Mouse (Mus musculus): ENCODE measurements around the gene Icam4.
A peak's percentile ranks its signal among the peaks of the same experiment; 100 is the strongest.
"Not testable (repeated sequence)": the region's sequence is repeated elsewhere in the genome, so short reads cannot be mapped to it uniquely, and the experiment has no call there.

Icam4 gene

DNA sequence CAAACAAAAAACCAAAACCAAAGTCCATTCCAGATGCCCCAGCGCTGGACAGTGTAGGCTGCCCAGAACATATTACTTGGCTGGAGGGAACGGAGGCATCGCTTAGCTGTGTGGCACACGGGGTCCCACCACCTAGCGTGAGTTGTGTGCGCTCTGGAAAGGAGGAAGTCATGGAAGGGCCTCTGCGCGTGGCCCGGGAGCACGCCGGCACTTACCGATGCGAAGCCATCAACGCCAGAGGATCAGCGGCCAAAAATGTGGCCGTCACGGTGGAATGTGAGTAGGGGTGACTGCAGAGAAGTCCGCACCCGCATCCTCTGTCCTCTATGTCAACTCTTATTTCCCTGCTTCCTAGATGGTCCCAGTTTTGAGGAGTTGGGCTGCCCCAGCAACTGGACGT lies 7.0 kb downstream of the Icam4 start:
- no peak for DNase-seq

DNA sequence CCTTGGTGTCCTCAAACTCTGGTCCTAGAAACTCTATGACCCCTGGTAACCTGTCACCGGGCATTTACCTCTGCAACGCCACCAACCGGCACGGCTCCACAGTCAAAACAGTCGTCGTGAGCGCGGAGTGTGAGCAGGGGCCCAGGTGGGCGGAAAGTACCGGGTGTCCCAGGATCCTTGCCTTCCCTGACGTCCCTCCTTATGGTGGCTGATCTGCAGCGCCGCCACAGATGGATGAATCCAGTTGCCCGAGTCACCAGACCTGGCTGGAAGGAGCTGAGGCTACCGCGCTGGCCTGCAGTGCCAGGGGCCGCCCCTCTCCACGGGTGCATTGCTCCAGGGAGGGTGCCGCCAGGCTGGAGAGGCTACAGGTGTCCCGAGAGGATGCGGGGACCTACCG lies 7.5 kb downstream of the Icam4 start:
- DNase-seq = no peak

DNA sequence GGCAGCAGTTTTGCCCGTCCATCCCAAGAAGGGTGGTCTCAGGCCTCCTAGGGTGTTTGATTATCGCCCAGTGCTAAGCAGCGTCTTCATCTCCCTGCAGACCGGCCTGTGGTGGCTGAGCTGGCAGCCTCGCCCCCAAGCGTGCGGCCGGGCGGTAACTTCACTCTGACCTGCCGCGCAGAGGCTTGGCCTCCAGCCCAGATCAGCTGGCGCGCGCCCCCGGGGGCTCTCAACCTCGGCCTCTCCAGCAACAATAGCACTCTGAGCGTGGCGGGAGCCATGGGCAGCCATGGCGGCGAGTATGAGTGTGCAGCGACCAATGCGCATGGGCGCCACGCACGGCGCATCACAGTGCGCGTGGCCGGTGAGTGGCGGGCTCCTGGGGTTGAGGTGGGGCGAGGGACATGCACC lies 8.3 kb downstream of the Icam4 start:
- peak; percentile 74 for DNase-seq

- DNase-seq = no peak
These were observed 10.6 kb downstream of the Icam4 start for GRCm38 (mm10) chr9:21039779-21040178.

- DNase-seq = no peak
These were observed 12.1 kb downstream of the Icam4 start for GRCm38 (mm10) chr9:21041308-21041707.

DNA sequence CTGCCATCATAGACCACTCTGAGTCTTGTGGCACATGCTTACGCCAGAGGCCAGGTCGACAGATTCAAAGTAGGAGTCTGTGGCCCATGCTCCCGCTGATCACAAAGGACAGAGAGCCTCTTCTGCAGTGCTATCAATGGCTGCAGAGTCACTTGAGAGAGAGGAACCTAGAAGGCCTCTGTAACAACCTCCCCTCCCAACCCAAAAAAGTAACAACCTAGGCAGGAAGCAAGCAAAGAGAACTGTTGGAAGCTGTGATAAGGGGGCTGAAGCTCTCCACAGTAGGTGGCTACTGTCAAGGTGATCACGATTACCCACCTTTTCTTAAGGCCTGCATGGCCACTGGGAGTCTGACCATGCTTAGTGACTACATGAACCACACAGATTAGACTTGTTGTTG lies 14.4 kb downstream of the Icam4 start:
- no peak for DNase-seq

- DNase-seq = not testable (repeated sequence)
These were observed 15.6 kb downstream of the Icam4 start for GRCm38 (mm10) chr9:21044785-21045184.

DNA sequence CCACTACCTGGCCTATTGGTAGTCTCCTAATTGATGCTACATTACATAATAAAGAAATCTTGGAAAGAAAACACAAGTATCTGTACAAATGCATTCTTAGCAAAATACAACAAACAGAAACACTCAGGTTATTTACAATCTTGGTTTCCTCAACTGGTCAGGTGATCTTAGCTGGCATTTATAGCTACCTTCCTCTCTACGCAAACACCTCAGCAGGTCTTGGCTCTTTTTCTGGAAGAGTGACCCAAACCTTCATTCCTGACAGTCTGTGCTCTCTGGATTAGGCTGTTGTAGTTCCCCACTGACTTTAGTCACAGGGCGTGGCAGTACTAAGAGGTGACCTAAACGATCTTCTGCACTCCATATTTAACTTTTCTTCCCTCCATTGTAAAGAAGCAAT lies 16.1 kb downstream of the Icam4 start:
- no peak for DNase-seq

- no peak for DNase-seq
These were observed 22.4 kb downstream of the Icam4 start for GRCm38 (mm10) chr9:21051578-21051977.

- no peak for DNase-seq
These were observed 33.8 kb downstream of the Icam4 start for GRCm38 (mm10) chr9:21062928-21063327.

GRCm38 (mm10) chr9:21067006-21067684 lies 38.0 kb downstream of the Icam4 start, which contains the start of gene Zglp1:
TSS of gene Zglp1 (minus strand) at chr9:21067093.
- DNase-seq = no peak

DNA sequence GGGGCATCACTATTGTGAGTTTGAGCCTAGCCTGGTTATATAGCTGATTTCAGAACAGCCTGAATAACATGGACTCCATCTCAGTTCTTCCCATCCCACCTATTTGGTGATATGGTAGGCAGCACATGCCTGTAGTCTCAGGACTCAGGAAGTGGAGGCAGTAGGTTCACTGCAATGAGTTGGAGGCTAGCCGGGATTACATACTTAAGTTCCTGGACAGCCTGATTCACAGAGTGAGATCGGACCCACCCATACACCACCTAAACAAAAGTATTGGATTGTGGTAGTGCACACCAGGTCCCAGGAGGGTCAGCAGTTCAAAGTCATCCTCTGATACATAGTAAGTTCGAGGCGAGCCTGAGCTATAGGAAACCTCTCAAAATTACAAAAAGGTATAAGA lies 43.5 kb downstream of the Icam4 start:
- DNase-seq = no peak

DNA sequence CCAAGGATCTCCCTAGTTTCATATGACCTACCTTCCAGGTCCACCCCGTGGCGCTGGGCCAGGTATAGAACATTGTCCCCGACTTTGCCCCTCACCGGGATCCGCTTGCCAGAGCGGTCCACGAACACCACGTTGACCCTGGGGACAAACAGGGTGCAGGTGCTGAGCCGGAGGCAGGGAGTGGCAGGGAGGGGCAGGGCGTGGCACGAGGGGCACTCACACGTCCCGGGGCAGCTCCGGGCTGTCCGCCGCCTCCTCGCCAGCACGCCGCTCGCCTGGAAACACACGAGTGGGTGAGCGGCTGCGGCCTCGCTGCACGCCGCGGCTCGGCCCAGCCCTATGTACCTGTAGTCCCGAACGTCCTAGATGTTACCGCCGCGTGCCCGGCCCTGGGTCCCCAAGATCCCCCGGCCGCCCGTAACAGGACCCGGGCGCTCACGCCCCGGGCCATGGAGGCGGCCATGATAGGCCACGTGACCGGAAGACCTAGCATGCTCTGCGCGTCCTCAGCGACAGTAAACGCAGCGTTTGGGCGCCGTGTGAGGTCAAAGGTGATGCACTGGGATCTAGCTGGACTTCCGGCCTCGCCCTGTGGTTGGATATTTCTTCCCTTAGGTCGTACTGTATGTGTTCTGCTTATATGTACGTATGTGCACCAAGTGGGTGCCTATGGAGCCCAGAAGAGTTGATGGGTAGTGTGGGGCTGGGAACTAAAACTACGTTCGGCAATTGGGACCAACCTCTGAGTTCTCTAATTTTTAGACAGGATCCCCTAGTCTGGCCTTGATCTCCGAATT lies 44.1 kb downstream of the Icam4 start, which contains the start of the genes Gm49373 and Fdx1l:
TSS of gene Gm49373 (minus strand) at position 53 of the 797 bp plus-strand sequence.
TSS of gene Fdx1l (minus strand) at position 571 of the 797 bp plus-strand sequence.
- DNase-seq = peak; percentile 94

GRCm38 (mm10) chr9:21074173-21074572 lies 45.0 kb downstream of the Icam4 start:
- DNase-seq = no peak

GRCm38 (mm10) chr9:21075625-21076024 lies 46.5 kb downstream of the Icam4 start:
- DNase-seq = no peak
